Mouse (Mus musculus) frontal cortex, postnatal 25 days (tissue): Measurements from ENCODE around the gene Elmod3.

Experiments
- DNase-seq, 2 experiments: peaks; one replicate each; pipeline ENCODE4 v3.0.0; 2022; ENCODE audit warnings: low spot score in 2 of 2

Gene Elmod3

GRCm38 (mm10) chr6:72615151-72615550, 16.9 kb upstream of the Elmod3 start:
- DNase-seq, result no peak

- no peak for DNase-seq
Observed at GRCm38 (mm10) chr6:72610261-72610660, 12.0 kb upstream of the Elmod3 start.

- no peak for DNase-seq
Observed at GRCm38 (mm10) chr6:72608662-72609184, 10.5 kb upstream of the Elmod3 start.

- no peak for DNase-seq
Observed at GRCm38 (mm10) chr6:72607676-72608075, 9.5 kb upstream of the Elmod3 start.

GRCm38 (mm10) chr6:72607060-72607459, 8.8 kb upstream of the Elmod3 start:
- DNase-seq, result no peak

GRCm38 (mm10) chr6:72604066-72604465, 5.9 kb upstream of the Elmod3 start:
- no peak for DNase-seq

- DNase-seq, result peak; percentile 77 to 79
Observed at GRCm38 (mm10) chr6:72601732-72602131, 3.5 kb upstream of the Elmod3 start.

- DNase-seq, result no peak
Observed at GRCm38 (mm10) chr6:72600771-72601170, 2.6 kb upstream of the Elmod3 start.

GRCm38 (mm10) chr6:72600216-72600615, 2.0 kb upstream of the Elmod3 start:
- DNase-seq, result no peak

- DNase-seq, result no peak
Observed at GRCm38 (mm10) chr6:72598791-72599557, 761 bp upstream of the Elmod3 start.

- no peak for DNase-seq
Observed at GRCm38 (mm10) chr6:72597083-72597874, 934 bp downstream of the Elmod3 start.

GRCm38 (mm10) chr6:72593914-72594313, 4.3 kb downstream of the Elmod3 start:
- DNase-seq, result no peak

- DNase-seq, result no peak
Observed at GRCm38 (mm10) chr6:72593011-72593803, 5.0 kb downstream of the Elmod3 start.

GRCm38 (mm10) chr6:72590111-72590510, 8.1 kb downstream of the Elmod3 start:
- no peak for DNase-seq

GRCm38 (mm10) chr6:72588307-72588706, 9.9 kb downstream of the Elmod3 start:
- DNase-seq, result no peak

- DNase-seq, result no peak
Observed at GRCm38 (mm10) chr6:72586701-72587100, 11.5 kb downstream of the Elmod3 start.

GRCm38 (mm10) chr6:72584154-72584553, 14.1 kb downstream of the Elmod3 start:
- DNase-seq, result no peak

GRCm38 (mm10) chr6:72583211-72583839, 14.9 kb downstream of the Elmod3 start:
- DNase-seq, result no peak

GRCm38 (mm10) chr6:72581625-72582382, 16.4 kb downstream of the Elmod3 start:
- no peak for DNase-seq

GRCm38 (mm10) chr6:72576041-72576440, 22.2 kb downstream of the Elmod3 start:
- no peak for DNase-seq

- no peak for DNase-seq
Observed at GRCm38 (mm10) chr6:72571826-72572225, 26.4 kb downstream of the Elmod3 start.
